Mouse (Mus musculus) hindbrain, embryonic 12.5 days (tissue): ENCODE measurements around the gene Cox8b. TPM values are rescaled to one million over a fixed set of nuclear protein-coding genes. Genes with fewer than 3 reads are reported as not detected.

Source experiments
- ATAC-seq: fragments of 200-750 bp; cut with Nextera tagmentation; 2 replicates; pipeline ENCODE4 v1.8.0; 2017; ENCODE audit warnings: moderate TSS enrichment; ENCODE audit not compliant: low FRiP score
- H3K27ac ChIP-seq: fragments of 300-500 bp; sonication (generic); 2 replicates; pipeline ENCODE4 v1.5.1; 2016; ENCODE audit warnings: mild to moderate bottlenecking
- H3K27me3 ChIP-seq: fragments of 300-500 bp; sonication (generic); 2 replicates; pipeline ENCODE4 v1.6.1; 2016; ENCODE audit warnings: mild to moderate bottlenecking
- H3K36me3 ChIP-seq: fragments of 300-500 bp; sonication (generic); 2 replicates; pipeline ENCODE4 v1.6.1; 2016; ENCODE audit warnings: mild to moderate bottlenecking
- H3K4me1 ChIP-seq: fragments of 300-500 bp; sonication (generic); 2 replicates; pipeline ENCODE4 v1.6.1; 2016
- H3K4me2 ChIP-seq: fragments of 300-500 bp; sonication (generic); replicated peaks from 2 replicates; pipeline ENCODE4 v1.6.1; 2016; ENCODE audit warnings: mild to moderate bottlenecking
- H3K4me3 ChIP-seq: fragments of 300-500 bp; sonication (generic); 2 replicates; pipeline ENCODE4 v1.5.1; 2016; ENCODE audit warnings: mild to moderate bottlenecking
- H3K9ac ChIP-seq: fragments of 300-500 bp; sonication (generic); 2 replicates; pipeline ENCODE4 v1.6.1; 2016; ENCODE audit warnings: mild to moderate bottlenecking, moderate library complexity
- H3K9me3 ChIP-seq: fragments of 300-500 bp; sonication (generic); replicated peaks from 2 replicates; pipeline ENCODE4 v1.6.1; 2016; ENCODE audit warnings: mild to moderate bottlenecking
- WGBS: fragments of 180-500 bp; shearing (Covaris S2); methylation state at CpG from one replicate; pipeline ENCODE4 v1.1.7; 2016; 5-methylcytosine and 5-hydroxymethylcytosine counted together
- polyA plus RNA-seq: library from polyadenylated mRNA; unstranded; fragments of >200 nt; fragmentation: Nextera tagmentation; extraction: Ambion mirVana; gene quantifications from 2 replicates; pipeline ENCODE4 v1.2.1, GENCODE M21; 2016

Gene Cox8b
- polyA plus RNA-seq, 1 experiment from 2014 or later = not detected

- no peaks in the 10 kb centered on the region for H3K27me3 ChIP-seq
- H3K36me3 ChIP-seq = peaks cover 63% of the 10 kb centered on the region
- H3K4me2 ChIP-seq = peak within 1 kb of the TSS; percentile 99
- peak; percentile 75 for ATAC-seq
- WGBS = under 1% methylated on average over 50 of the region's 50 CpGs
- peak within 1 kb of the TSS; percentile 95 for H3K9ac ChIP-seq
- peak within 1 kb of the TSS; percentile 75 for H3K4me3 ChIP-seq
- H3K9me3 ChIP-seq = no peaks in the 10 kb centered on the region
- H3K27ac ChIP-seq = peak within 1 kb of the TSS; percentile 90
- peaks cover 31% of the 10 kb centered on the region for H3K4me1 ChIP-seq
Observed at GRCm38 (mm10) chr7:140856785-140857549, 43.3 kb downstream of the Cox8b start, which contains the start of gene Ric8a. Ric8a (plus strand) TSS chr7:140856957.

GRCm38 (mm10) chr7:140855860-140856784 lies 44.1 kb downstream of the Cox8b start, which contains the start of gene Gm45785:
Gm45785 (minus strand) TSS chr7:140856331.
- peak within 1 kb of the TSS; percentile 99 for H3K4me2 ChIP-seq
- H3K27ac ChIP-seq = peak within 1 kb of the TSS; percentile 90
- peaks cover 62% of the 10 kb centered on the region for H3K36me3 ChIP-seq
- peaks cover 31% of the 10 kb centered on the region for H3K4me1 ChIP-seq
- H3K27me3 ChIP-seq = no peaks in the 10 kb centered on the region
- peak; percentile 79 for ATAC-seq
- under 1% methylated on average over 51 of the region's 51 CpGs for WGBS
- peak within 1 kb of the TSS; percentile 75 for H3K4me3 ChIP-seq
- H3K9me3 ChIP-seq = no peaks in the 10 kb centered on the region
- peak within 1 kb of the TSS; percentile 95 for H3K9ac ChIP-seq

GRCm38 (mm10) chr7:140855181-140855580 lies 45.1 kb downstream of the Cox8b start:
- 76% methylated on average over 9 of the region's 9 CpGs for WGBS

GRCm38 (mm10) chr7:140854483-140854882 lies 45.8 kb downstream of the Cox8b start:
- no peaks in the 10 kb centered on the region for H3K9me3 ChIP-seq
- peaks cover 46% of the 10 kb centered on the region for H3K36me3 ChIP-seq
- no peak overlapping the region for H3K27ac ChIP-seq
- no peak overlapping the region for H3K4me2 ChIP-seq
- no peaks in the 10 kb centered on the region for H3K27me3 ChIP-seq
- 94% methylated on average over 18 of the region's 18 CpGs for WGBS
- ATAC-seq = no peak
- peaks cover 28% of the 10 kb centered on the region for H3K4me1 ChIP-seq
- H3K4me3 ChIP-seq = no peak overlapping the region
- H3K9ac ChIP-seq = no peak overlapping the region

More at GRCm38 (mm10) chr7:140855181-140855580, 45.1 kb downstream of the Cox8b start:
- no peaks in the 10 kb centered on the region for H3K27me3 ChIP-seq
- ATAC-seq = no peak
- peak overlapping the region; percentile 75 for H3K4me3 ChIP-seq
- H3K4me1 ChIP-seq = peaks cover 31% of the 10 kb centered on the region
- H3K27ac ChIP-seq = no peak overlapping the region
- peak overlapping the region; percentile 95 for H3K9ac ChIP-seq
- peak overlapping the region; percentile 99 for H3K4me2 ChIP-seq
- H3K36me3 ChIP-seq = peaks cover 53% of the 10 kb centered on the region
- H3K9me3 ChIP-seq = no peaks in the 10 kb centered on the region

- Histone ChIP-seq H3K36me3 (peaks cover 35% of the 10 kb centered on the region), H3K4me3 (no peak overlapping the region), H3K9ac (no peak overlapping the region), H3K4me1 (peaks cover 17% of the 10 kb centered on the region), H3K27me3 (no peaks in the 10 kb centered on the region), H3K4me2 (no peak overlapping the region), H3K9me3 (no peaks in the 10 kb centered on the region), H3K27ac (no peak overlapping the region)
- 95% methylated on average over 9 of the region's 9 CpGs for WGBS
- ATAC-seq = no peak
Observed at GRCm38 (mm10) chr7:140853386-140853785, 46.9 kb downstream of the Cox8b start.

GRCm38 (mm10) chr7:140851916-140852315 lies 48.3 kb downstream of the Cox8b start:
- Histone ChIP-seq H3K36me3 (peaks cover 34% of the 10 kb centered on the region), H3K4me1 (peaks cover 10% of the 10 kb centered on the region), H3K9ac (no peak overlapping the region), H3K27ac (no peak overlapping the region), H3K27me3 (no peaks in the 10 kb centered on the region), H3K9me3 (no peaks in the 10 kb centered on the region), H3K4me3 (no peak overlapping the region), H3K4me2 (no peak overlapping the region)
- 94% methylated on average over 4 of the region's 4 CpGs for WGBS
- no peak for ATAC-seq

Other genes with a start within 250 kb of the Cox8b start
- not detected in 2 replicates for gene Olfr539, start 240.5 kb downstream of the Cox8b start, polyA plus RNA-seq
- gene Olfr45, start 218.5 kb downstream of the Cox8b start, polyA plus RNA-seq = not detected in 2 replicates
- not detected in 2 replicates for gene Olfr541, start 203.2 kb downstream of the Cox8b start, polyA plus RNA-seq
- not detected in 2 replicates for gene Cyp2e1, start 136.7 kb downstream of the Cox8b start, polyA plus RNA-seq
- 0.19 and 0.36 TPM in 2 replicates for gene Syce1, start 112.6 kb downstream of the Cox8b start, polyA plus RNA-seq
- 12.3 and 13.4 TPM in 2 replicates for gene Zfp941, start 78.3 kb downstream of the Cox8b start, polyA plus RNA-seq
- 0.93 TPM in 1 of 2 replicates, not detected in the other for gene Urah, start 65.4 kb downstream of the Cox8b start, polyA plus RNA-seq
- not detected in 2 replicates for gene Scgb1c1, start 54.9 kb downstream of the Cox8b start, polyA plus RNA-seq
- gene Odf3, start 52.6 kb downstream of the Cox8b start, polyA plus RNA-seq = not detected in 2 replicates
- gene Gm45785, start 44.1 kb downstream of the Cox8b start, polyA plus RNA-seq = not detected in 2 replicates
- 82.3 and 88.5 TPM in 2 replicates for gene Ric8a, start 43.5 kb downstream of the Cox8b start, polyA plus RNA-seq
- 30.9 and 33.4 TPM in 2 replicates for gene Bet1l, start 42.9 kb downstream of the Cox8b start, polyA plus RNA-seq
- 279 and 282 TPM in 2 replicates for gene Psmd13, start 18.5 kb downstream of the Cox8b start, polyA plus RNA-seq
- 25.8 and 27.1 TPM in 2 replicates for gene Sirt3, start 18.1 kb downstream of the Cox8b start, polyA plus RNA-seq
- 0.13 and 0.27 TPM in 2 replicates for gene Nlrp6, start 20.5 kb upstream of the Cox8b start, polyA plus RNA-seq
- 15.5 and 16.8 TPM in 2 replicates for gene Pgghg, start 40.9 kb upstream of the Cox8b start, polyA plus RNA-seq
- 0.43 and 1.6 TPM in 2 replicates for gene Ifitm5, start 49.8 kb upstream of the Cox8b start, polyA plus RNA-seq
- 0.97 TPM in 1 of 2 replicates, not detected in the other for gene Gm45717, start 55.5 kb upstream of the Cox8b start, polyA plus RNA-seq
- 326 and 340 TPM in 2 replicates for gene Ifitm2, start 55.5 kb upstream of the Cox8b start, polyA plus RNA-seq
- 8.8 and 9.1 TPM in 2 replicates for gene Ifitm1, start 66.8 kb upstream of the Cox8b start, polyA plus RNA-seq
- gene Ifitm3, start 110.3 kb upstream of the Cox8b start, polyA plus RNA-seq = 22.5 and 26.0 TPM in 2 replicates
- gene Ifitm6, start 117.5 kb upstream of the Cox8b start, polyA plus RNA-seq = not detected in 2 replicates
- not detected in 2 replicates for gene Gm17387, start 128.7 kb upstream of the Cox8b start, polyA plus RNA-seq
- 46.1 and 46.5 TPM in 2 replicates for gene B4galnt4, start 160.7 kb upstream of the Cox8b start, polyA plus RNA-seq
- gene Pkp3, start 177.8 kb upstream of the Cox8b start, polyA plus RNA-seq = 3.1 and 4.5 TPM in 2 replicates
- gene Sigirr, start 200.1 kb upstream of the Cox8b start, polyA plus RNA-seq = 1.7 and 2.6 TPM in 2 replicates
- 0.59 and 0.81 TPM in 2 replicates for gene Ano9, start 217.4 kb upstream of the Cox8b start, polyA plus RNA-seq
- 76.0 and 76.5 TPM in 2 replicates for gene Ptdss2, start 221.9 kb upstream of the Cox8b start, polyA plus RNA-seq